12 mouse cellular contexts compared by ENCODE assay signal in the genomic region with DNA sequence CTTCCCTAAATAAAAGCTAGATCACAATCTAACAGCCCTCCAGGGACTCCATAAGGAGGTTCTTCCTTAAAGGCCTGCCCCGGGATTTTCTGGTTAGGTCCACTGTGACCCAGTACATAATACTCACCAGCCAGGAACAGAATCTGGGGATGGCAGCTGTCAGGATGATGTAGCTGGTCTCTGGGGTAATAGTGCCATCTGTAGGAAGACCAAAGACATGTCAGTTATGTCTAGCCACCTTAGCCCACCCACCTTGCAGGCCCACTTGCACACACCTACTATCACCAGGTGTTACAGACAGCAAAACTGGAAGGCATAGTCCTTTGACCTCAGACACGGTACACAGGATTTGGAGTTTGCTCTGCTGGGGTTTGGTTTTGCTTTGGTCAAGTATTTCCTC.
A peak's percentile ranks its signal among the peaks of the same experiment; 100 is the strongest.
DNase-seq lines count a peak whose midpoint lies in the region; ATAC-seq lines count a peak whose summit lies in the region.
"Had no signal": no experiment of that assay in that cellular context is flagged by ENCODE, and none has a peak within 500 bp of the region (broad histone marks: within the 10 kb centered on the region; RNA-seq: fewer than 3 reads in every experiment).

No protein-coding gene starts in this region.

- WGBS in hindbrain, embryonic 11.5 days, result 70% methylated on average over 2 of the region's 2 CpGs
- 60% methylated on average over 2 of the region's 2 CpGs for WGBS in hindbrain, embryonic 13.5 days
- WGBS in embryonic facial prominence, embryonic 10.5 days, result 64% methylated on average over 2 of the region's 2 CpGs

- H3K27ac ChIP-seq in hindbrain, embryonic 11.5 days (ENCODE audit: low read depth, low read length), result no peak overlapping the region
- H3K27ac ChIP-seq in hindbrain, embryonic 13.5 days, result no peak overlapping the region
- H3K27ac ChIP-seq in embryonic facial prominence, embryonic 10.5 days (replicated peaks), result no peak overlapping the region
- H3K27ac ChIP-seq: heart, embryonic 15.5 days had no signal

- peaks cover 8% of the 10 kb centered on the region; the same call in 1 of the 2 replicates for H3K36me3 ChIP-seq in hindbrain, embryonic 11.5 days (ENCODE audit: control insufficient read depth, insufficient read depth, low read length)
- peaks cover 92% of the 10 kb centered on the region for H3K36me3 ChIP-seq in hindbrain, embryonic 13.5 days
- H3K36me3 ChIP-seq in embryonic facial prominence, embryonic 10.5 days (replicated peaks), result peaks cover 72% of the 10 kb centered on the region

- H3K4me3 ChIP-seq in hindbrain, embryonic 11.5 days (ENCODE audit: low read depth, low read length), result no peak overlapping the region
- no peak overlapping the region for H3K4me3 ChIP-seq in hindbrain, embryonic 13.5 days
- H3K4me3 ChIP-seq in embryonic facial prominence, embryonic 10.5 days, result no peak overlapping the region
- H3K4me3 ChIP-seq: heart, embryonic 15.5 days had no signal

- no peak overlapping the region for H3K4me2 ChIP-seq in hindbrain, embryonic 11.5 days (replicated peaks; ENCODE audit: low read depth, low read length)
- H3K4me2 ChIP-seq in hindbrain, embryonic 13.5 days, result no peak overlapping the region
- H3K4me2 ChIP-seq: heart, embryonic 15.5 days had no signal

- H3K9me3 ChIP-seq in hindbrain, embryonic 11.5 days (ENCODE audit: control insufficient read depth, low read length), result no peaks in the 10 kb centered on the region
- H3K9me3 ChIP-seq in hindbrain, embryonic 13.5 days, result no peaks in the 10 kb centered on the region
- no peaks in the 10 kb centered on the region for H3K9me3 ChIP-seq in embryonic facial prominence, embryonic 10.5 days
- H3K9me3 ChIP-seq: heart, embryonic 15.5 days had no signal

- DNase-seq in hindbrain, embryonic 11.5 days (ENCODE audit: low spot score), result peak; percentile 12
- DNase-seq in thymus, postnatal 0 days (ENCODE audit: low spot score), result peak; percentile 17
- DNase-seq in thymus, adult 18-20 months, result no peak
- peak; percentile 18 for DNase-seq in embryonic facial prominence, embryonic 10.5 days (ENCODE audit: low spot score)
- DNase-seq in urinary bladder, postnatal 36 days (ENCODE audit: low spot score in 2 of 2), result no peak
- no peak for DNase-seq in left cerebral cortex, adult 9 months (ENCODE audit: low spot score in 2 of 2)
- DNase-seq: cerebellum, adult 11 months; kidney, postnatal 4 days; lung, postnatal 14 days had no signal

- H3K27me3 ChIP-seq in hindbrain, embryonic 11.5 days (ENCODE audit: control insufficient read depth, insufficient read depth, low read length), result no peaks in the 10 kb centered on the region
- H3K27me3 ChIP-seq in hindbrain, embryonic 13.5 days, result no peaks in the 10 kb centered on the region
- no peaks in the 10 kb centered on the region for H3K27me3 ChIP-seq in embryonic facial prominence, embryonic 10.5 days (replicated peaks; ENCODE audit: low read depth, poor library complexity, severe bottlenecking)
- H3K27me3 ChIP-seq: heart, embryonic 15.5 days had no signal

- no peak for ATAC-seq in hindbrain, embryonic 11.5 days (ENCODE audit: low FRiP score)
- ATAC-seq in hindbrain, embryonic 13.5 days (ENCODE audit: low FRiP score), result no peak
- ATAC-seq in erythroblast, adult 5-6 weeks (replicated peaks; ENCODE audit: low FRiP score, poor library complexity, severe bottlenecking), result no peak

- H3K9ac ChIP-seq in hindbrain, embryonic 11.5 days (ENCODE audit: low read depth, low read length), result no peak overlapping the region
- no peak overlapping the region for H3K9ac ChIP-seq in hindbrain, embryonic 13.5 days
- H3K9ac ChIP-seq: heart, embryonic 15.5 days had no signal

- no peaks in the 10 kb centered on the region for H3K4me1 ChIP-seq in hindbrain, embryonic 11.5 days (replicated peaks; ENCODE audit: control insufficient read depth, insufficient read depth, low read length)
- H3K4me1 ChIP-seq in hindbrain, embryonic 13.5 days (replicated peaks), result no peaks in the 10 kb centered on the region
- H3K4me1 ChIP-seq in embryonic facial prominence, embryonic 10.5 days, result no peaks in the 10 kb centered on the region

Comparison
In these comparisons a context has a peak if more than half of its experiments do, and no peak if none do; other contexts are left out.
1. DNase-seq: peak in hindbrain, embryonic 11.5 days (single experiment), thymus, postnatal 0 days (single experiment) and embryonic facial prominence, embryonic 10.5 days (single experiment); none in thymus, adult 18-20 months (0 of 2), urinary bladder, postnatal 36 days (0 of 2) and left cerebral cortex, adult 9 months (0 of 2).